Mouse (Mus musculus) gastrocnemius, adult 2 months (tissue): Measurements from ENCODE around the gene Ist1. TPM values are rescaled to one million over a fixed set of nuclear protein-coding genes. Genes with fewer than 3 reads are reported as not detected.

ENCODE experiments used
- DNase-seq: peaks from one replicate; pipeline ENCODE4 v3.0.0; 2022
- H3K27ac ChIP-seq: fragments of 200-600 bp; 2 replicates; pipeline ENCODE4 v1.8.1; 2022; ENCODE audit warnings: mild to moderate bottlenecking
- H3K4me3 ChIP-seq: fragments of 200-600 bp; 2 replicates; pipeline ENCODE4 v1.8.1; 2022; ENCODE audit warnings: mild to moderate bottlenecking, moderate library complexity
- CTCF ChIP-seq: fragments of 200-600 bp; IDR thresholded peaks from 2 replicates; pipeline ENCODE4 v1.8.1; 2022; ENCODE audit warnings: antibody characterized with exemption, mild to moderate bottlenecking, moderate library complexity
- intact Hi-C: fragments of 180-260 bp; cut with DNase I; formaldehyde crosslinking; loops from one replicate; pipeline ENCODE4 v1.15.1; 2025
- total RNA-seq, 2 experiments: library from RNA; stranded (reverse); gene quantifications; 2 replicates each; pipeline ENCODE4 v1.2.3; 2021

The Ist1 gene
- total RNA-seq, 2 experiments from 2014 or later: 31.6 to 34.1 TPM

DNA sequence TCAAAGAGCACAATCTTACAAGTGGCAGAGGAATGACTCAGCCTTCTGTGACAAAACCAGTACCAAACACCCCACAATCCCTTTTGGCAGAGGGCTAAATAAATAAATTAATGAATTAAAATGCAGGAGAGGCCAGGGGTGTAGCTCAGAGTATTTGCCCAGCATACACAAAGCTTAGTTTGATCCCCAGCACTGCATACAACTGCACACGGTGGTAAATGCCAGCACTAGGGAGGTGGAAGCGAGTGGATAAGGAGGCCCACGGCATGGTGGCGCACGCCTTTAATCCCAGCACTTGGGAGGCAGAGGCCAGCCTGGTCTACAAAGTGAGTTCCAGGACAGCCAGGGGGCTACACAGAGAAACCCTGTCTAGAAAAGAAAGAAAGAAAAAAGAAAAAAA, 20.4 kb downstream of the Ist1 start:
- no peak for DNase-seq
- Histone ChIP-seq H3K4me3 (no peak overlapping the region), H3K27ac (no peak overlapping the region)
- TF ChIP-seq CTCF: no peak
- intact Hi-C loops: no loop called here

DNA sequence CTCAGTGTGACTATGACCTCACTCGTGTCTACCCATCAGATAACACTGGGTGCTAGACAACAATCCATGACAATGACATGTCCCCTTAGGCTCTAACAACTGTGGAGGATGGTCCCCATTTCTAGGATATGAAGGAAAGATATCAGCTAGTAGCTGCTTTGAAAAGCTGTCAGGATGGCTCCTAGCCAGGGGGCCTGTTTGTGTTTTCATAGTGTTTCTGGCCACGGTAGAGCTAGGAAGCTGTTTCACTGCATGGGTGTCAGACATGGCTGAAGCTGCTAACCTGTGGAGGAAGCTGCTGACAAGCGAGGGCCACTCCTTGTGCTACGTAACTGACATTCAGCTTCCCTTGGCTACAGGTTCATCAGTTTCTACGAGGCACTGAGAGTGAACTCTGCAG, 26.4 kb downstream of the Ist1 start:
- Histone ChIP-seq H3K4me3 (no peak overlapping the region), H3K27ac (no peak overlapping the region)
- no peak for DNase-seq
- no peak for TF ChIP-seq CTCF
- intact Hi-C loops: no loop called here

DNA sequence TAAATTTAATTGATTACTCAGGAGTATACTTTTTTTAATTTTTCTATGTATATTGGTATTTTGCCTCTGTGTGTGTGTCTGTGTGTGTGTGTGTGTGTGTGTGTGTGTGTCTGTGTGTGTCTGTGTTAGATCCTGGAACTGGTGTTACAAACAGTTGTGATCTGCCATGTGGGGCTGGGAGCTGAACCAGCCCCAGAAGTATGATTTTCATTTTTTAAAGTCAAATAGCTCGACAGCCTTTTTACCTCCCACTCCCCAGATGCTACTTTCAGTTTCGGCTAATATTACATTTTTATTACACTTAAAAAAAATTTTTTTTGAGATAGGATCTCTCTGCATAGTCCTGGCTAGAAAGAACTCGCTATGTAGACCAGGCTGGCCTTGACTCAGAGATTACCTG, 30.7 kb downstream of the Ist1 start:
- no peak overlapping the region for H3K27ac ChIP-seq
- no peak for DNase-seq
- no peak overlapping the region for H3K4me3 ChIP-seq
- intact Hi-C loops: no loop called here
- TF ChIP-seq CTCF: no peak

DNA sequence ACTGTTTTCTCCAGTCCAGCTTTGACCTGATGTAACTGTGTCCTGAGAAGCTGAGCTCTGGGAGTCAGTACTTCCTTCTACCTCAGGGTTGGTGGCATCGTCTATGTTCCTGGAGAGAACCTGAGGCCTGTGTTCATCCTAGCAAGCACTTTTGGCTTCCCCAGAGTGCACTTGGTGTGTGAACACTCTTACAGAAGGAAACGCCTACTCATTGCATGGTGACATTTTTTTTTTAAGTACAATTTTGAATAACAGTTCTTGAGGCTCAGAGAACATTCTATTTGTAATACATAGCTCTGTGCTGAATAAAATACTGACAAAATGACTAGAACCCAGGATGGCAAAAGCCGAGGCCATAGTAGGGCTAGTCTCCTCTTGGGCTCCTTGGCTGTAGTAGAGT, 36.2 kb downstream of the Ist1 start:
- no peak for DNase-seq
- no peak for TF ChIP-seq CTCF
- intact Hi-C loops: no loop called here

DNA sequence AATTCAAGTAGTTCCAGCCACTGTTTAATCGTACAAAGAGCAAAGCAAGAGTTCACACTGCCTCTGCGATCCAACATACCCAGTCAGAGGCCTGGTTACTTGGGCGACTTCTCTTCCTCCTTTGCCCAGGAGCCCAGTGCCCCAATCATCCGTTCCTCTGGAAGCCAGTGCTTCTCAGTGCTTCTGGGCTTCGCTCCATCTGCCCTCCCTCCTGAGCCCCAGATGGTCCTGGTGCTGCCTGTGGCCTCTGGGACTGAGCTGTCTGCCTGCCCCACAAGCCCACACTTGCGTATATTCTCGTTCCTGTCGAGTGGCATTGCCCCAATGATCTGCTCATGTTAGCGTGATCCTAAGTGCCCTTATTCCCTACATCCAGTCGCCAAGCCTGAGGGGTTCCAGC, 42.3 kb downstream of the Ist1 start:
- no peak overlapping the region for H3K27ac ChIP-seq
- intact Hi-C loops: no loop called here
- no peak for TF ChIP-seq CTCF
- H3K4me3 ChIP-seq: no peak overlapping the region
- DNase-seq: no peak

More for the DNA sequence above, 36.2 kb downstream of the Ist1 start:
- Histone ChIP-seq H3K4me3 (no peak overlapping the region), H3K27ac (no peak overlapping the region)

DNA sequence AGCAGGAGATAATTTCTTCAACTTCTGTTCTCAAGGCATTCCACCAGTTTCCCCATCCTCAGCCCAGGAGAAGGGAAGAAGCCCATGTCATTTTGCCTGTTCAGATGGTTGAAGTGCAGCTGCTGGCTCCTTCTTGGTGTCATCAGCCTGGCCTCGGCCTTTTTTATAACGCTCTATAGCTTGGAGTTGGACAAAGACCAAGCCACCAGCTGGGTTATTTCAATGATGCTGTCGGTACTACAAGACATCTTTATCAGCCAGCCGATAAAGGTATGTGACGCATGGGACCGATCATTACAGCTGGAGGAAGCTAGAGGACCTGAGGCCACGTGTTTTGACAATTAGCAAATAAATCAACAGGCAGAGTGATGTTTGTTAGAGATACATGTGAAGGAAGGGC, 44.6 kb downstream of the Ist1 start:
- H3K4me3 ChIP-seq: no peak overlapping the region
- TF ChIP-seq CTCF: no peak
- intact Hi-C loops: no loop called here
- no peak for DNase-seq
- H3K27ac ChIP-seq: no peak overlapping the region

DNA sequence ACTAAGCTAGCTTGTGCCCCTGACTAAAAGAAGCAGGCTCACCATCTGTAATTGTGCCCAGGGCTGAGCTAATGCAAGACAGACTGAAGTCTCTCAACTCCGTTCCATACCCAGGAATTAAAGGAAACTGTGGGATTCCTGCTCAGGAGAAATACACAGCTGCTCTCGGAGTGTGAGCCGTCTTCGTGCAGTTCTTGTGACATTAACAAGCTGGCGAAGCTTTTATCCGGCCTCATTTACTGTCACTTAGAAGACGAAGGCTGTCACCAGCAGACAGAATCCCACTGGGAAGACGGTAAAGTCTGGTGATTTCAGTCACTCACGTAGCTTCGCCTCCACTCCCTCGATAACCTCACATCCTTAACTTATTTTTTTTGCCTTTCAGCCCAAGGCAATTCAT, 45.7 kb downstream of the Ist1 start:
- intact Hi-C loops: no loop called here
- Histone ChIP-seq H3K27ac (no peak overlapping the region), H3K4me3 (no peak overlapping the region)
- no peak for DNase-seq
- no peak for TF ChIP-seq CTCF

DNA sequence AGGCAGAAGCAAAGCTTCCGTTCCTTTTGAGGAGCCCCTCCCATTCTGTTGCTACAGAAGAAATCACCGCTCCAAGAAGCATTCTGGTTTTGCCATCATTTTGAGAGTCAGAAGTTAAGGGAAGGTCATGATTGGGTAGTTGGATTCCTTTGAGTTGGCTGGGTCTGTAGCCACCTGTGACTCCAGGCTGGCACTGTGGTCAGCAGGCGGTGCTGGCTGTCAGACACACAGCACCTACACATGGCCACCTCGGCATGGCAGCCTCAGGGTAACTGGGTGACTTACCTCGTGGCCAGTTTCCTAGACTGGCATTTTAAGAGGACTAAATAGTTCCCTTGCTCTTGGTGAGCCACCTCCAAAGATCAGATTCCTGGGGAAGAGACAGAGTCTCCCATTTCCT, 51.8 kb downstream of the Ist1 start:
- no peak overlapping the region for H3K27ac ChIP-seq
- intact Hi-C loops: no loop called here
- TF ChIP-seq CTCF: no peak

DNA sequence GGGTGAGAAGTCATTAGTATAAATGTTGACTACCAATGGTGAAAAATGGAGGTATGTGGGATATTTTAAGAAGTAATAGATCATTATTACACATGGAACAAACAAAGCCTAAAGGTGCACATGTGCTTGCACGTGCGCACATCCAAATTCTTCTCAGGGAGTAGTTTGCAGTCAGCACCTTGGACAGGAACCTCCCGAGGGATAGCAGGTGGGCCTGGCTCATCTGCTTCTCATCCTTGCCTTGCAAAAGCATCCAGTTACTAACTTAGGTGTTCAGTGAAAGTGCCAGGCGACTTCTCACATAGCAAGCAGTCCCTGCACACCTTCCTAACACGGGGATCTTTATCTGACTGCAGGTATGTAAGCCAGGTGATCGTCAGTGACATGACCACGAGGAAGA, 52.6 kb downstream of the Ist1 start:
- H3K27ac ChIP-seq: no peak overlapping the region
- no peak overlapping the region for H3K4me3 ChIP-seq
- intact Hi-C loops: no loop called here
- no peak for DNase-seq
- no peak for TF ChIP-seq CTCF

More for the DNA sequence above, 51.8 kb downstream of the Ist1 start:
- H3K4me3 ChIP-seq: no peak overlapping the region
- no peak for DNase-seq

DNA sequence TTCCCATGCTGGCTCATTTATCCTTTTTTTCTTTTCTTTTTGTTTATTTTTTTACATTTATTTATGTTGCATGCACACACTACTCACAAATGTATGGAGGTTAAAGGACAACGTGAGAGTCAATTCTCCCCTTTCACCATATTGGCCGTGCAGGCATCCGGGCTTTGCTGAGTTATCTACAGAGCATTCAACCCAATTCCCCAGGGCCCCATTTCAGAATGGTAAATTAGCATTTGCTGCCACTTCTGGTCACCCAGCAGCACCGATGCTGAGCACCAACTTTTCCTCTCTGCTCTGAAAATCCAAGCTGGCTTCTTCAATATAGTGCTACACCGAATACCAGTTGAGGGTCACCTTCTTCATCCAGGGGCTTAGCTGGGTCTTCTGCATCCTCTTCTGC, 54.2 kb downstream of the Ist1 start:
- Histone ChIP-seq H3K27ac (no peak overlapping the region), H3K4me3 (no peak overlapping the region)
- DNase-seq: no peak
- intact Hi-C loops: no loop called here
- TF ChIP-seq CTCF: no peak

DNA sequence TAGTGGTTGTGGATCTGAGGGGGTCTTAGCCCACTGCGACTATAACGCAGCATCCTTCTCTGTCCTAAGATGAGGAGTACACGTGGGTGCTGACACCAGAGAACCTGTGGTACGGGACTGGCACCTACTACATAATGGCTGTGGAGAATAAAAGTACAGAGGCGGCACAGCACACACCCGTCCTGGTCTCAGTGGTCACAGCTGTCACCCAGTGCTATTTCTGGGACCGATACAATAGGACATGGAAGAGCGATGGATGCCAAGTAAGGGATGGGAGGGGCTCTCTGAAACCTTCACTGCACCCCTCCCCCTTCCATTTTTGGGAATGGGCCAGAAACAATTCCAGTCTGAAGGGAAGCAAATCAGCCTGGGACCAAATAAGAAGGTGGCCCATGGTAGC, 57.9 kb downstream of the Ist1 start:
- TF ChIP-seq CTCF: no peak

DNA sequence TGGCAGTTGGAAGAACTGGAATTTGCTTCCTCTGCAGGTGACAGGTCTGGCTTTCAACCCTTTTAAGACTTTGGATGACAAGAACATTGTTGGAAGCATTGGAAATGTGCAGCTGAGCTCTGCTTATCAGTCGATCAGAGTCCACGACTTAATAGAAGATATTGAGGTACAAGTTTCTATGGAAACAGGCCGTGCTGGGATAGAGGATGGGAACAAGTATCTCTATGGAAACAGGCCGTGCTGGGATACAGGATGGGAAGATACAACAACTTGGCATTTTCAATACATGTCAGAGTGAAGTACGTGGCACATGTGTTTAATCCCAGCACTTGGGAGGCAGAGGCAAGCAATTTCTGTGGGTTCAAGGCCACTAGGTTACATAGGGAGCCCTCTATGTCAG, 60.6 kb downstream of the Ist1 start:
- DNase-seq: no peak
- no peak for TF ChIP-seq CTCF
- Histone ChIP-seq H3K27ac (no peak overlapping the region), H3K4me3 (no peak overlapping the region)
- intact Hi-C loops: no loop called here

More for the DNA sequence above, 57.9 kb downstream of the Ist1 start:
- no peak for DNase-seq
- Histone ChIP-seq H3K27ac (no peak overlapping the region), H3K4me3 (no peak overlapping the region)
- intact Hi-C loops: no loop called here

DNA sequence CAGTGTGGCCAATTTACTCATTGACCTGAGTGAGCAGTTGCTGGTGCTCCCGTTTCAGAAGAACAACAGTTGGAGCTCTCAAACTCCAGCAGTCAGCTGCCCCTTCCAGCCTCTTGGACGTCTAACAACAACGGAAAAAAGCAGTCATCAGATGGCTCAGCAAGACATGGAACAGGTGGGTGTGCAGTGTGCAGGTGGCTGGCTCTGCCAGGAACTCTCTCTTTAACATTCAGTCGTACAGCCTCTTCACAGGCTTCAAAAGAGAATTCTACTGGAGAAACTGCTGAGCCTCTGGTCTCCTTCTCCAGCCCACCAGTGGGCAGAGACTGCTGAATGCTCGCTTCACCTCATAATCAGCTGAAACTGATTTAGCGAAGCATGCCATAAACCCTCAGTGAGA, 64.4 kb downstream of the Ist1 start:
- no peak for DNase-seq
- TF ChIP-seq CTCF: no peak
- intact Hi-C loops: no loop called here
- Histone ChIP-seq H3K4me3 (no peak overlapping the region), H3K27ac (no peak overlapping the region)

Other genes with a start within 250 kb of the Ist1 start
- gene Pmfbp1, start 199.2 kb downstream of the Ist1 start, total RNA-seq: not detected
- 10 to 100 TPM; 11.1 to 11.9 TPM for gene Dhx38, start 127.4 kb downstream of the Ist1 start, total RNA-seq
- 1 to 10 TPM; 7.3 to 7.6 TPM for gene Txnl4b, start 127.4 kb downstream of the Ist1 start, total RNA-seq
- 1 to 10 TPM; 1.6 to 7.0 TPM for gene Hp, start 114.1 kb downstream of the Ist1 start, total RNA-seq
- gene Dhodh, start 84.6 kb downstream of the Ist1 start, total RNA-seq: 10 to 100 TPM; 10.5 to 14.6 TPM
- gene Pkd1l3, start 78.7 kb downstream of the Ist1 start, total RNA-seq: under 1 TPM in 1 of 2 experiments, not detected in 1; 0.06 TPM
- gene Zfp821, start 12.3 kb upstream of the Ist1 start, total RNA-seq: 1 to 10 TPM; 5.8 to 6.0 TPM
- gene Atxn1l, start 44.5 kb upstream of the Ist1 start, total RNA-seq: 10 to 100 TPM; 20.4 to 21.9 TPM
- 10 to 100 TPM; 39.9 to 40.0 TPM for gene Ap1g1, start 85.3 kb upstream of the Ist1 start, total RNA-seq
- gene Phlpp2, start 175.3 kb upstream of the Ist1 start, total RNA-seq: 1 to 10 TPM; 2.4 to 2.9 TPM